Mouse (Mus musculus): ENCODE data around the gene Ulbp1.
"Not testable (repeated sequence)": the region's sequence is repeated elsewhere in the genome, so short reads cannot be mapped to it uniquely, and the experiment has no call there.

DNA sequence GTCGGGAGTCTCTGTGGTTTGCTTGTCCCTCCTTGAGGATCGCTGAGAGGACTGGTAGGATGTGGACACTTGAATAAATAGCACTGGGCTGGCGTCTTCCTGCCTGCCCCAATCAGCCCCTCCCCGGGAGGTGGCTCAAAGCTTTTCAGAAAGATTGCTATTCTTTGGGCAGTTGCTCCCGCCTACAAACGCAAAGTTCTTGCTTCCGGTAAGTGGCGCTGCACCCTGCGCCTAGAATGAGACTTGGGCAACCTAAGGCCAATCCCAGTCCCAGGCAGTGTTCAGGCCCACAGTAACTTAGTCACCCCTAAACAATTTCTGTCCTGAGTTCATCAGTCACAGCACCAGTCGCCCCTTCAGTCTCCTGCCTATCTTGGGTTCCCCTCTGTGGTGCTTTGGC is 18.9 kb upstream of the Ulbp1 start:
- TF ChIP-seq CTCF, EP300 (IDR thresholded peaks at IDR 0.05; ENCODE audit: low read depth): not testable (repeated sequence)
